Mouse (Mus musculus) gastrocnemius, adult 18-20 months (tissue): ENCODE measurements around the gene Nceh1. TPM values are rescaled to one million over a fixed set of nuclear protein-coding genes. Genes with fewer than 3 reads are reported as not detected.

Experiments used
- DNase-seq: peaks from one replicate; pipeline ENCODE4 v3.0.0; 2021; ENCODE audit warnings: low spot score
- total RNA-seq, 2 experiments: library from RNA; stranded (reverse); gene quantifications; 2 replicates each; pipeline ENCODE4 v1.2.3; 2021

The Nceh1 gene
- total RNA-seq, 2 experiments from 2014 or later, result 17.8 to 20.0 TPM

GRCm38 (mm10) chr3:27320613-27321495 lies 138.1 kb downstream of the Nceh1 start:
- no peak for DNase-seq

GRCm38 (mm10) chr3:27322591-27322990 lies 139.8 kb downstream of the Nceh1 start:
- no peak for DNase-seq

DNA sequence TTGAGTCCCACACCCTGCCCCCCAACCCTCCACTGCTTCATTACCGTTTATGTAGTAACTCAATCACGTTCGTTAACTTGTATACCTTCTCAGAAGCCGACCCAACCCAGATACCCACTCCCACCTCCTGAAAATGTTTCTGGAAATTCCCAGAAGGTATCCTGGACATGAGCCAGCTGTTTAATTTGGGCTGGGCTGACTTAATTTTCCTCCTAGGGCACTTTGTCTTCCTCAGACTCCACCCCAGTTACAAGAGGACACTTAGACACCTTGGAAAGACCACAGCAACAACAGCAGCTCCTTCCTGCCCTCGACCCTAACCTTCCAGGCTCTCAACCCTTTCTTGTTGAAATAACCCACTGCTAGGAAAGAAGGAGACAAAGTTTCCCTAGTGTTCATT lies 140.8 kb downstream of the Nceh1 start:
- no peak for DNase-seq

- DNase-seq, result no peak
These were observed 143.9 kb downstream of the Nceh1 start for GRCm38 (mm10) chr3:27326633-27327191.

- DNase-seq, result no peak
These were observed 147.9 kb downstream of the Nceh1 start for GRCm38 (mm10) chr3:27330706-27331105.

Other genes starting within 250 kb of the Nceh1 start
- under 1 TPM in 1 of 2 experiments, not detected in 1; 0.07 TPM for gene Ect2, start 29.1 kb upstream of the Nceh1 start, total RNA-seq
- 1 to 10 TPM; 2.6 to 2.8 TPM for gene Tnfsf10, start 134.1 kb downstream of the Nceh1 start, total RNA-seq
- gene Ghsr, start 188.4 kb downstream of the Nceh1 start, total RNA-seq, result not detected